Mouse (Mus musculus) c-Kit-positive CD71-positive TER-119-negative erythroid progenitor cells, embryonic 14.5 days (primary cell): ENCODE measurements at regions not wholly inside any gene's neighbourhood (a gene's known extent, or its start where the extent isn't known, plus 50 kb on each side); places are given as distances from the start of the nearest gene placed in this dataset.

Source experiments
- DNase-seq: peaks from one replicate; pipeline ENCODE4 v3.0.0-alpha.2; 2013; ENCODE audit warnings: low read depth

GRCm38 (mm10) chr13:97652279-97652678, 108.2 kb downstream of the Gm10260 start:
- no peak for DNase-seq

- DNase-seq: no peak
Observed at GRCm38 (mm10) chr13:97651761-97652160, 108.7 kb downstream of the Gm10260 start.

GRCm38 (mm10) chr13:97651176-97651575, 109.3 kb downstream of the Gm10260 start:
- DNase-seq: no peak

- DNase-seq: no peak
Observed at GRCm38 (mm10) chr13:97650191-97650590, 110.2 kb downstream of the Gm10260 start.

GRCm38 (mm10) chr13:97647486-97647885, 112.9 kb downstream of the Gm10260 start:
- DNase-seq: no peak

GRCm38 (mm10) chr13:97646021-97646385, 114.4 kb downstream of the Gm10260 start:
- DNase-seq: no peak

GRCm38 (mm10) chr13:97645107-97646020, 115.1 kb downstream of the Gm10260 start:
- no peak for DNase-seq

GRCm38 (mm10) chr13:97640236-97640635, 120.2 kb downstream of the Gm10260 start:
- DNase-seq: no peak

- no peak for DNase-seq
Observed at GRCm38 (mm10) chr13:97639656-97640055, 120.8 kb downstream of the Gm10260 start.

- DNase-seq: no peak
Observed at GRCm38 (mm10) chr13:97638457-97639088, 121.9 kb downstream of the Gm10260 start.

- no peak for DNase-seq
Observed at GRCm38 (mm10) chr13:97637506-97637905, 122.9 kb downstream of the Gm10260 start.

- DNase-seq: no peak
Observed at GRCm38 (mm10) chr13:97634041-97634788, 126.2 kb downstream of the Gm10260 start.

- no peak for DNase-seq
Observed at GRCm38 (mm10) chr13:97633551-97633950, 126.9 kb downstream of the Gm10260 start.

GRCm38 (mm10) chr13:97631872-97632402, 128.5 kb downstream of the Gm10260 start:
- no peak for DNase-seq

GRCm38 (mm10) chr13:97630921-97631320, 129.5 kb downstream of the Gm10260 start:
- DNase-seq: no peak

GRCm38 (mm10) chr13:97628608-97629007, 131.8 kb downstream of the Gm10260 start:
- DNase-seq: no peak

- no peak for DNase-seq
Observed at GRCm38 (mm10) chr13:97627247-97627646, 133.2 kb downstream of the Gm10260 start.

GRCm38 (mm10) chr13:97626786-97627185, 133.6 kb downstream of the Gm10260 start:
- no peak for DNase-seq

GRCm38 (mm10) chr13:97626116-97626515, 134.3 kb downstream of the Gm10260 start:
- DNase-seq: no peak

GRCm38 (mm10) chr13:97625391-97625790, 135.0 kb downstream of the Gm10260 start:
- DNase-seq: no peak

- DNase-seq: no peak
Observed at GRCm38 (mm10) chr13:97618190-97618586, 142.2 kb downstream of the Gm10260 start.

GRCm38 (mm10) chr13:97617511-97618189, 142.8 kb downstream of the Gm10260 start:
- DNase-seq: no peak
